Mouse (Mus musculus) liver, embryonic 14.5 days (tissue): ENCODE measurements around the gene Zbed4.

Source experiments
- CTCF ChIP-seq: IDR thresholded peaks from 2 replicates; pipeline ENCODE4 v1.5.1; 2016; ENCODE audit warnings: antibody characterized with exemption, low read depth, control low read depth
- EP300 ChIP-seq: IDR thresholded peaks from 2 replicates; pipeline ENCODE4 v1.6.1; 2016; ENCODE audit warnings: antibody characterized with exemption, low read depth

- TF ChIP-seq CTCF (no peak), EP300 (no peak)
These were observed 18.9 kb upstream of the Zbed4 start for GRCm38 (mm10) chr15:88732405-88733020.
